Mouse (Mus musculus) myocyte (in vitro differentiated cells): ENCODE results near the gene Scarb1. TPM values are rescaled to one million over a fixed set of nuclear protein-coding genes. Genes with fewer than 3 reads are reported as not detected.
A peak's percentile ranks its signal among the peaks of the same experiment; 100 is the strongest.

Experiments
- H3K27me3 ChIP-seq: one replicate; pipeline ENCODE4 v1.6.1; 2011; ENCODE audit not compliant: control insufficient read depth, insufficient read depth, insufficient read length
- H3K36me3 ChIP-seq: one replicate; pipeline ENCODE4 v1.6.1; 2011; ENCODE audit not compliant: control insufficient read depth, insufficient read depth
- H3K4me2 ChIP-seq: one replicate; pipeline ENCODE4 v1.6.1; 2011; ENCODE audit warnings: low read depth, control low read depth
- H3K4me3 ChIP-seq: one replicate; pipeline ENCODE4 v1.5.1; 2011; ENCODE audit warnings: mild to moderate bottlenecking, control low read depth, moderate library complexity
- H3K79me2 ChIP-seq: one replicate; pipeline ENCODE4 v1.6.1; 2011; ENCODE audit not compliant: control insufficient read depth, insufficient read depth
- H3ac ChIP-seq: one replicate; pipeline ENCODE4 v1.6.1; 2011; ENCODE audit not compliant: control insufficient read depth, insufficient read length
- CEBPB ChIP-seq: IDR thresholded peaks from 2 replicates; pipeline ENCODE4 v1.6.1; 2011; ENCODE audit warnings: mild to moderate bottlenecking, moderate library complexity; ENCODE audit not compliant: poor library complexity, insufficient read depth, severe bottlenecking
- E2F4 ChIP-seq: IDR thresholded peaks from one replicate; pipeline ENCODE4 v1.6.1; 2011; ENCODE audit warnings: mild to moderate bottlenecking, control low read depth, moderate library complexity; ENCODE audit not compliant: insufficient read depth
- MAX ChIP-seq: IDR thresholded peaks from one replicate; pipeline ENCODE4 v1.6.1; 2011; ENCODE audit warnings: low read depth, mild to moderate bottlenecking, control low read depth
- MYOD1 ChIP-seq, 3 experiments: IDR thresholded peaks; one replicate each; pipeline ENCODE4 v1.6.1; 2011; ENCODE audit warnings: control low read depth in 2 of 3, low read depth in 2 of 3, mild to moderate bottlenecking in 2 of 3, moderate library complexity in 1 of 3; ENCODE audit not compliant: insufficient read length in 2 of 3, control insufficient read depth in 1 of 3
- MYOG ChIP-seq, 3 experiments: IDR thresholded peaks; one replicate each; pipeline ENCODE4 v1.6.1; 2011; ENCODE audit warnings: control low read depth in 2 of 3, low read depth in 2 of 3, mild to moderate bottlenecking in 2 of 3; ENCODE audit not compliant: insufficient read length in 2 of 3, control insufficient read depth in 1 of 3, insufficient read depth in 1 of 3
- POLR2A ChIP-seq: IDR thresholded peaks from one replicate; pipeline ENCODE4 v1.6.1; 2011; ENCODE audit warnings: low read depth, mild to moderate bottlenecking, control low read depth, moderate library complexity; ENCODE audit not compliant: insufficient read length
- POLR2AphosphoS2 ChIP-seq: IDR thresholded peaks from one replicate; pipeline ENCODE4 v1.6.1; 2011; ENCODE audit warnings: low read depth, control low read depth; ENCODE audit not compliant: insufficient read length
- REST ChIP-seq: IDR thresholded peaks from one replicate; pipeline ENCODE4 v1.6.1; 2011; ENCODE audit warnings: mild to moderate bottlenecking, control low read depth, moderate library complexity; ENCODE audit not compliant: insufficient read depth, insufficient read length
- SRF ChIP-seq: IDR thresholded peaks from one replicate; pipeline ENCODE4 v1.6.1; 2011; ENCODE audit warnings: low read depth; ENCODE audit not compliant: control insufficient read depth, insufficient read length
- TCF12 ChIP-seq: IDR thresholded peaks from one replicate; pipeline ENCODE4 v1.6.1; 2011; ENCODE audit warnings: mild to moderate bottlenecking, control low read depth; ENCODE audit not compliant: poor library complexity, insufficient read depth, severe bottlenecking
- TCF3 ChIP-seq: IDR thresholded peaks from one replicate; pipeline ENCODE4 v1.6.1; 2011; ENCODE audit warnings: low read depth, control low read depth; ENCODE audit not compliant: insufficient read length
- USF1 ChIP-seq: IDR thresholded peaks from one replicate; pipeline ENCODE4 v1.6.1; 2011; ENCODE audit warnings: low read depth, mild to moderate bottlenecking, control low read depth, moderate library complexity
- polyA plus RNA-seq: library from polyadenylated mRNA; unstranded; fragments of >200 nt; fragmentation: generic; extraction: Trizol; gene quantifications from one replicate; pipeline ENCODE4 v1.2.1, GENCODE M21; 2012; ENCODE audit warnings: missing spikeins

Gene Scarb1
- polyA plus RNA-seq, 1 experiment: 28.6 TPM

DNA sequence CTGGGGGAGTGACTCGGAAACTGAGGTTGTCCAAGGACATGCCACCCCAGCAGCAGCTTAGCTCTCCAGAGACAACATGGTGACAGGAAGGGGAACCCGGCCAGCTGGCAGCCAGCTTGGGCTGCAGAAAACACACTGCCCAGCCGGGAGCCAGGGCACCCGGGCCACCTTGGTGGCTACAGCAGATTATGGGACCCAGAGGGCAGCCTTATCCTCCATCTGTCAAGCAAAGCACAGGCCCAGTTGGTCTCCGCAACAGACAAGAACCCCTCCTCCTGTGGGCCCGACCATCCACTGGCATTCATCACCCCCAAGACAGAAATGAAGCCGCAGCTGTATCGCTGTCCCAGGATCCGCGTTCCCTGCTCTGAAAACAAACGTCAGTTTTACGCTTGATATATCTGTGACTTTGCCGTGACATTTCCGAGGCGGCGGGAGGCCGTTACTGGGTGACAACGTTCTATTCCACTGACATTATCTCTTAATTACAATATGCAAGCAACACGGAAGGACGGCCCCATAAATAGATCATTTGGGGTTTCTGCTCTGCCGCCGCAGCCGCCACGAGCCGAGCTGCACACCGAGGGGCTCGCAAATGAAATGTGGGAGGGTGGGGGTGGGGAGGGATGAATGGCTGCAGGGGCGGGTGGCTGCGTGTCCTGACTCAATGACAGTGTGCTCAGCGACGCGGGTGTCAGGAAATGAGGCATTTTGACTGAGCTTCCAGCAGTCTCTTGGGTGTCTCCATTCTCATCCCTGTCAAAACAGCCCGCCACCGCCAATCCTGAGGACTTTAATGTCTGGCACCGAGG is 73.5 kb downstream of the Scarb1 start:
- Histone ChIP-seq H3ac (no peak overlapping the region), H3K36me3 (no peaks in the 10 kb centered on the region), H3K79me2 (no peaks in the 10 kb centered on the region), H3K4me3 (no peak overlapping the region), H3K27me3 (no peaks in the 10 kb centered on the region), H3K4me2 (peak overlapping the region; percentile 18)
- no peak for TF ChIP-seq MYOD1 (IDR thresholded peaks at IDR 0.05; ENCODE audit: control insufficient read depth in 1 of 3, insufficient read length in 2 of 3, low read depth in 2 of 3)
- TF ChIP-seq SRF: no peak
- TF ChIP-seq REST: no peak
- TF ChIP-seq E2F4: no peak
- no peak for TF ChIP-seq MAX
- TF ChIP-seq TCF12: no peak
- no peak for TF ChIP-seq USF1
- no peak for TF ChIP-seq MYOG (IDR thresholded peaks at IDR 0.05; ENCODE audit: control insufficient read depth in 1 of 3, insufficient read depth in 1 of 3, insufficient read length in 2 of 3, low read depth in 2 of 3)
- no peak for TF ChIP-seq CEBPB
- TF ChIP-seq TCF3: no peak
- no peak for TF ChIP-seq POLR2AphosphoS2
- no peak for TF ChIP-seq POLR2A

DNA sequence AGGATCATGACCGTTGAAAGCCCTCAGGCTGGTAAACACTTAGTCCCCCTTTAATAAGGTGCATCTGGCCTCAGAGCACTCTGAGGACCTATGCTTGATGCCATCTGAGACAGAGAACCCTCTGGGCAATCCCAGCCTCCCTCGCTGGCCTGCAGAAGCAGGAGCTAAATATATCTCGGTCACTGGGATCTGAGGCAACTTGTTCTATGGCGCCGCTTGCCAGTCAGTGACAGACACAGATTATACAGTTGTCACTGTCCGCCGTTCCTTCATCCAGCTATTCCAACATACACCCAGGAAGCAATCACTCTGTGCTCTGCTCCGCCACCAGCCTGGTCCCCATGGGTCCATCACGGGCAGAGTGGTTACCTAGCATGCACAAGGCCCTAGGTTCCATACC is 74.8 kb downstream of the Scarb1 start:
- Histone ChIP-seq H3K4me2 (no peak overlapping the region), H3K4me3 (no peak overlapping the region), H3K36me3 (no peaks in the 10 kb centered on the region)

DNA sequence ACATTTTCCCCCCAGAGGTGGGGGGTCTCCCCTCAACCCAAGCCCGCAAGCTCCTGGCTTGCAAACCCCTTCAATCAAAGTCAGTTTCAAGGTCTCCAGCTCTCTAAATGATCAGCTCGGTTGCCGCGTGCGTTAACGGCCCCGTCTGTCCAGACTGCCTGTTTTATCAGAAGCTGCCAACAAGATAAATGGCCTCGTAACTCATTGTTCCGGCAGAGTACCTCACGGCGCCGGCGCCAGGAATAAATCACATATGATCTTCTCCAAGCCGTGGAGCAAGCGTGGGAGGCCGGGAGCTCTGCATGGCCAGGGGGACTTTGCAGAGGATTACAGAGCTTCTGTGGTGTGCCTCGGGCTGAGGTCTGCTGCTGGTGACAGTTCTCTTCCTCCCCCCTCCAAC is 76.2 kb downstream of the Scarb1 start:
- peak overlapping the region; percentile 10 for H3K4me2 ChIP-seq

More for the DNA sequence above, 74.8 kb downstream of the Scarb1 start:
- TF ChIP-seq POLR2AphosphoS2 (no peak), CEBPB (no peak), POLR2A (no peak), MYOG (IDR thresholded peaks at IDR 0.05; ENCODE audit: control insufficient read depth in 1 of 3, insufficient read depth in 1 of 3, insufficient read length in 2 of 3, low read depth in 2 of 3) (no peak)
- H3K79me2 ChIP-seq: no peaks in the 10 kb centered on the region
- no peak overlapping the region for H3ac ChIP-seq
- H3K27me3 ChIP-seq: no peaks in the 10 kb centered on the region

DNA sequence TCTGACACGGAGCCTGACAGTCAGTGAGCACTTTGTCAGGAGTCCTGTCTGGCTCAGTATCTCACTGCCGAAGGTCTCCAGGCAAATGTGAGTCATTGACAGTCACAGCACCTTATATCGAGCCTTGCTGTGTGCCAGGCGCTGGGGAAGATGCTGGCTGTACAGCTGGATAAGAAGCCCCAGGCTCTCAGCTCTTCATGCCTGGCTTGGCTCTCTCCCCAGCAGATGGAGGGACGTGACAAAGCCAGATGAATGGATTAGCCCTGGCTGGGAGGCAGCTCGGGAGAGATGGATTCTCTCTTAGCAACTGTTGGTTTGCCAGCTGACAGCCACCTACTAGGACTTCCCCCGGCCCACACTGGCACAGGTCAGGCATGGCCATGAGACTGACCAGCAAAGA is 78.3 kb downstream of the Scarb1 start:
- H3K79me2 ChIP-seq: no peaks in the 10 kb centered on the region
- no peak overlapping the region for H3K4me2 ChIP-seq
- H3K36me3 ChIP-seq: no peaks in the 10 kb centered on the region
- no peaks in the 10 kb centered on the region for H3K27me3 ChIP-seq
- TF ChIP-seq TCF3 (no peak), E2F4 (no peak), MYOD1 (IDR thresholded peaks at IDR 0.05; ENCODE audit: control insufficient read depth in 1 of 3, insufficient read length in 2 of 3, low read depth in 2 of 3) (no peak), POLR2AphosphoS2 (no peak), SRF (no peak), USF1 (no peak), REST (no peak), MAX (no peak), TCF12 (no peak), POLR2A (no peak), CEBPB (no peak), MYOG (IDR thresholded peaks at IDR 0.05; ENCODE audit: control insufficient read depth in 1 of 3, insufficient read depth in 1 of 3, insufficient read length in 2 of 3, low read depth in 2 of 3) (no peak)
- H3ac ChIP-seq: no peak overlapping the region
- H3K4me3 ChIP-seq: no peak overlapping the region

More for the DNA sequence above, 76.2 kb downstream of the Scarb1 start:
- no peaks in the 10 kb centered on the region for H3K27me3 ChIP-seq
- no peak for TF ChIP-seq POLR2A
- TF ChIP-seq POLR2AphosphoS2: no peak
- no peak for TF ChIP-seq TCF3
- TF ChIP-seq MAX: no peak
- no peak overlapping the region for H3K4me3 ChIP-seq
- H3ac ChIP-seq: no peak overlapping the region
- no peaks in the 10 kb centered on the region for H3K36me3 ChIP-seq
- H3K79me2 ChIP-seq: no peaks in the 10 kb centered on the region

DNA sequence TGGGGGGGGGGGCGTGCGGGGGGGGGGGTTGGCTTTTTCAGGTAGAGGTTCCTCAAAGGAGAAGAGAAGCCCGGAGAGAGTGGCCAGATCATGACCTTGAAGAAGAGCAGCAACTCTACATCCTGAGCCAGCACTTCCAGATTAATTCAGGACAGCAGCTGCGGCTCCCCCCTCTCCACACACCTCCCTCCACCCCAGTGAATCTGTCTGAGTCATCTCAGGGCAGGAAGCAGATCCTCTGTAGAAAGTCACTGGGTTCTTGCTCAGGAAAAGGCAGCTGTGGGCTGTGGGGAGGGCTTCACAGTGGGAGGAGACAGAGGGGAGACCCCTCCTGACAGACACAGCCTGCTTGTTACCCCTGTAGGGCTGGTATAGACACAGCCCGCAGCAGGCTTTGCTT is 87.0 kb downstream of the Scarb1 start:
- H3K36me3 ChIP-seq: no peaks in the 10 kb centered on the region
- H3K4me3 ChIP-seq: no peak overlapping the region
- H3ac ChIP-seq: no peak overlapping the region
- H3K79me2 ChIP-seq: no peaks in the 10 kb centered on the region
- TF ChIP-seq TCF12 (peak; percentile 45), TCF3 (peak; percentile 28), MYOD1 (IDR thresholded peaks at IDR 0.05; ENCODE audit: control insufficient read depth in 1 of 3, insufficient read length in 2 of 3, low read depth in 2 of 3) (peak; percentile 86 to 91 (median 88)), POLR2AphosphoS2 (no peak), E2F4 (no peak), POLR2A (no peak), MYOG (IDR thresholded peaks at IDR 0.05; ENCODE audit: control insufficient read depth in 1 of 3, insufficient read depth in 1 of 3, insufficient read length in 2 of 3, low read depth in 2 of 3) (peak; percentile 55 to 89 (median 88))
- no peaks in the 10 kb centered on the region for H3K27me3 ChIP-seq
- peak overlapping the region; percentile 57 for H3K4me2 ChIP-seq
